Mouse (Mus musculus): ENCODE measurements around the gene Apba3. TPM values are rescaled to one million over a fixed set of nuclear protein-coding genes. Genes with fewer than 3 reads are reported as not detected.

Apba3 gene
- polyA plus RNA-seq, 1 experiment = 48.3 TPM

DNA sequence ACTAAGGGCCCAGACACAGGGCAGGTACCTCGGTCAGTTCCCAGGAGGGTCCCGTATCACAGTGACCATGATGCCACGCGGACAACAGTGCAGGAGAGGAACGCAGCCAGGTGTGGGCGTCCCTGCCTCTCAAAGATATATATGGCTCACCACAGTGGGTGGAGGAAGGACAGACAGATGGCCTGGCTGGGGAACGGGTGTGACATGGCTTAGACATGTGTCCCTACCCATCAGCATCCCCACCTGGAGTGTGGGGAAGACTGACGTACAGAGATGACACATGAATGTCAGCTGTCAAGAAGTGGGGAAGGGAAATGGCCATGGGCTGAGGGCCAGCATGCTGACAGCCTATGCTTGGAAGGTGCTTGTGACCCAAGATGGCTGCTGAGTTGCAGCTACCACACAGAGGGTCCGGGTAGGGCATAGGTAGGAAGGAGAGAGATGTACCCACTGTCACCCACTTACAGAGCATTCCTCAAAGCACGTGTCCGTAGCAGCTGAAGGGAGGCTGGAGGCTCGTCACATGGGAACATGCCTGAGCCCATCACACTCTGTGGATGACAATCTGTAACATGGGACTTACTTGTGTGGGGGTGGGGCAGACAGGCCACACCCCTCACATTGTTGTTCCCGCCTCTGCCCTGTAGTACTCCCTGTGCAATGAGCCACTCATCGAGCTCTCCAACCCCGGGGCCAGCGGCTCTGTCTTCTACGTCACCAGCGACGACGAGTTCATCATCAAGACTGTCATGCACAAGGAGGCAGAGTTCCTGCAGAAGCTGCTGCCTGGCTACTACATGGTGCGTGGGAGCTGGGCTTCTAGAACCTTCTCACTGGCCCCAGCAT lies 40.3 kb downstream of the Apba3 start:
- DNase-seq (ENCODE audit: low spot score) = no peak

- DNase-seq (ENCODE audit: low spot score) = no peak
These were observed 42.8 kb downstream of the Apba3 start for GRCm38 (mm10) chr10:81309571-81309970.

DNA sequence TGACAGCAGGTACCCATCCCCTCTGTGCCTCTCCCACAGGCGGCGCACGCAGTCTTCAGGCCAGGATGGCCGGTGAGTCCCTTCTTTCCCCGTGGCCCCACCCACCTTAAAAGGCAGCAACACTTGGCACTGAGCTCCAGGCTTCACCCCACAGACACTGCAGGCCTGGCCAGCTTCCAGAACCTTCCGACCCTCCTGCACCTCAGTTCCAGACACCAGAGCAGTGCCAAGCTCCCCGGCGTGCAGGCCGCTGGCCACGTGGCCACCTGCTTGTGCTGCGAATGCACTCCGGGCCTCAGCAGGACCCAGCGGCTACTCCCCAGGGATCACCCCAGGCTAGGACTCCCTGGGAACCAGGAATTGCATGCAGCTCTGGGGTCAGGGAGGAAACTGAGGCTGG lies 46.8 kb downstream of the Apba3 start:
- DNase-seq (ENCODE audit: low spot score) = no peak

GRCm38 (mm10) chr10:81314201-81314600 lies 47.4 kb downstream of the Apba3 start:
- DNase-seq (ENCODE audit: low spot score) = no peak

GRCm38 (mm10) chr10:81315587-81315986 lies 48.8 kb downstream of the Apba3 start:
- no peak for DNase-seq (ENCODE audit: low spot score)

DNA sequence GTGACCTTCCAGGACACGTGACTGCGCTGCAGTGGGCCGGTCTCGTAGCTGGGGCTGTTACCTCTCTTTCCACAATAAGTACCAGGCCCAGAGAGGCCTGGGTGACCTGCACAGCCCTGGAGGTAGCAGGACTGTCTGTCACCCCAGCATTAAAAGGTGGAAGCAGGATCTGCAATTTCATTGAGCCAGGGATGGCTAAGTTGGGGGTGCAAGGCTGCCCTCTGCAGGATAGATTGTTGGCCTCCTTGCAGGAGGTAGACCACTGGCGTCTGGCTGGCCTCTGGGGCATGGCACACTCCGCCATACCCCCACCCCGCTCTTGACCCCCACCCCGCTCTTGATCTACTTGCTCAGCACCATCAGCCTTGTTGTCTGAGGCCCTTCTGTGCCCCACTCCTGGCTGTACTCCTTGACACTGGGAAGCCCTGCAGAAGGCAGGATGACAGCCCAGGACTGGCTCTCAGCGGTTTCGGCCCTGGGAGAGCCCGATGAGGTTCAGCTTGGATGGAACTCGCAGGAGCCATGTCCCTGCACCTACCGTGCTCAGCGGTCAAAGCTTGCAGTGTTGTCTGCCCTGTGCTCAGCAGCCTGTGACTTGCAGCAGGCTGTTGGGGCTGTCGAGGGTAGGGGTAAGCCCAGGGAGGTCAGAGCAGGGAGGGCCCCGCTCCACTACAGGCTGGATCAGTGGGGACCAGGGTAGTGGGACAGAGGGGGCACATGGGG lies 49.7 kb downstream of the Apba3 start:
- DNase-seq (ENCODE audit: low spot score) = no peak

DNA sequence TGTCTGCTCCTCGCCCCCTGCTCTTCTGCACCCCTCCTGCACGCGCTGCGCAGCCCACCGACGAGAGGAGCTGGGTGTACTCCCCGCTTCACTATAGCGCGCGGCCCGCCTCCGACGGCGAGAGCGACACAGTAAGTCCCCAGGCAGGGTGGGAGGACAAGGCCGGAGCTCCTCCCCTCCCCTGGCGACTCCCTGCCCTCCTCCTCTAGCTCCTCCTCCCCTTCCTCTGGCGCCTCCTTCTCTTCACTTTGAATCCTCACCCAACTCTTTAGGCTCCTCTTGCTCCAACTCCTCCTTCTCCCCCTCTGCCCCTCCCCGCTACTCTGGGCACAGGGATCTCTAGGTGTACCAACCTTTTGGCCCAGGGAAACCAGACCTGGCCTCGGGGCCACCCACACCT lies 50.5 kb downstream of the Apba3 start:
- no peak for DNase-seq (ENCODE audit: low spot score)

- DNase-seq (ENCODE audit: low spot score) = no peak
These were observed 52.0 kb downstream of the Apba3 start for GRCm38 (mm10) chr10:81318589-81319329.

DNA sequence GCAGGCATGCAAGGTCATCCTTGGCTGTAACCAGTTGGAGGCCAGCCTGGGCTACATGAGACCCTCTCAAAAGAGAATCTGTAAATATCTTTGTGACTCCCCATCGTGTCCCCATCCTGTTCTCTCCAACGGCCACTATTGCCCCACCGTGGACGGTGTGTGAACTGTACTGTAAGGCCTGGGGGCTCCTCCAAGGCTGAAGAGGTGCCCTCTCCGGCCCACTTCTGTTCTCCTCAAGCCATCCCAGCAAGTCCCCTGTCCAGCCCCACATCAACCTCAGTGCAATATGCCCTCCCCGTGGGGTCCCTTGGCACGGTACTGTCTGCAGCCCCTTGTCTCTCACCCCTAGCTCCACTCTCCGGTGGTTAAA lies 52.6 kb downstream of the Apba3 start:
- DNase-seq (ENCODE audit: low spot score) = no peak

GRCm38 (mm10) chr10:81319741-81320549 lies 53.2 kb downstream of the Apba3 start:
- no peak for DNase-seq (ENCODE audit: low spot score)

- DNase-seq (ENCODE audit: low spot score) = peak; percentile 89
These were observed 54.0 kb downstream of the Apba3 start, which contains the start of gene Cactin for GRCm38 (mm10) chr10:81320550-81321347. TSS of gene Cactin (plus strand) at chr10:81321103.

DNA sequence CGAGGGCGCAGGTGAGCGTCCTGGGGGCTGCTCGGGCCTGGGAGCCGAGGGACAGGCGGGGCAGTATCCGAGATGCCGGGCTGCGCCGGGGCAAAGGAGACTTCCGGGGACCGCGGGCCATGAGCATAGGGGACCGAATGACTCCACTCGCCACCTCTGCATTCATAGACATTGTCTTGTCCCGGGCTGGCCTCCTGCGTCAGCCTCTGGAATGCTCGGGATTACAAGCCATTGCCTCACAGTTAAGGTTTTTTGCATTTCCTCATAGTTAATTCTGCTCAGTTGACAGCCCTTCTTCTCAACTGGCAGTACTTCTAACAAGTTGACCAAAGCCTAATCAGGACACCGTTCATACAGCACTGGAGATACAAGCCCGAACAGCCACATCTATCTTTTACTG lies 54.7 kb downstream of the Apba3 start:
- DNase-seq (ENCODE audit: low spot score) = no peak

DNA sequence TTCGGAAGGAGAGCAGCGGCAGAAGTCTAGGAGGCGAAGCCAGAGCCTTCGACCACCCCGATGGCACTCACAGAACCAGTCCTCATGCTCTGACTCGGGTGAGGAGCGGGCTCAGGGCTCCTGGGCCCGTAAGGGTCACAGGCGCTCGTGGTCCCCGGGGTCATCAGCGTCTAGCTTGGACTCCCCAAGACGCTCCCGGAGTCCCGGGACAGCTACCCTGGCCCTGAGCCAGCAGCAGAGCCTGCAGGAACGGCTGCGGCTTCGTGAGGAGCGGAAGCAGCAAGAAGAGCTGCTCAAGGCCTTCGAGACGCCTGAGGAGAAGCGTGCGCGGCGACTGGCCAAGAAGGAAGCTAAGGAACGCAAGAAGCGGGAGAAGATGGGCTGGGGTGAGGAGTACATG lies 55.7 kb downstream of the Apba3 start:
- DNase-seq (ENCODE audit: low spot score) = no peak

Other genes starting within 250 kb of the Apba3 start
- gene Diras1, start 241.3 kb upstream of the Apba3 start, polyA plus RNA-seq (2012; rRNA removed) = 0.12 and 0.17 TPM in 2 replicates
- 25.3 and 29.3 TPM in 2 replicates for gene Slc39a3, start 229.5 kb upstream of the Apba3 start, polyA plus RNA-seq (2012; rRNA removed)
- 90.0 and 93.9 TPM in 2 replicates for gene Sgta, start 206.8 kb upstream of the Apba3 start, polyA plus RNA-seq (2012; rRNA removed)
- 21.7 and 22.7 TPM in 2 replicates for gene Thop1, start 196.9 kb upstream of the Apba3 start, polyA plus RNA-seq (2012; rRNA removed)
- 1.1 and 1.2 TPM in 2 replicates for gene Creb3l3, start 168.1 kb upstream of the Apba3 start, polyA plus RNA-seq (2012; rRNA removed)
- 119 TPM in 2 replicates for gene Map2k2, start 161.0 kb upstream of the Apba3 start, polyA plus RNA-seq (2012; rRNA removed)
- gene Zbtb7a, start 131.7 kb upstream of the Apba3 start, polyA plus RNA-seq (2012; rRNA removed) = 30.0 and 39.0 TPM in 2 replicates
- gene Pias4, start 99.0 kb upstream of the Apba3 start, polyA plus RNA-seq (2012; rRNA removed) = 12.5 and 17.9 TPM in 2 replicates
- gene Eef2, start 90.3 kb upstream of the Apba3 start, polyA plus RNA-seq (2012; rRNA removed) = 1,109 and 1,486 TPM in 2 replicates
- gene Dapk3, start 84.0 kb upstream of the Apba3 start, polyA plus RNA-seq (2012; rRNA removed) = 58.2 and 61.1 TPM in 2 replicates
- gene 4930442H23Rik, start 83.1 kb upstream of the Apba3 start, polyA plus RNA-seq (2012; rRNA removed) = not detected in 2 replicates
- not detected in 2 replicates for gene Nmrk2, start 64.9 kb upstream of the Apba3 start, polyA plus RNA-seq (2012; rRNA removed)
- gene Atcay, start 36.1 kb upstream of the Apba3 start, polyA plus RNA-seq (2012; rRNA removed) = 0.10 and 0.13 TPM in 2 replicates
- 29.3 and 34.4 TPM in 2 replicates for gene Zfr2, start 33.8 kb upstream of the Apba3 start, polyA plus RNA-seq (2012; rRNA removed)
- gene Matk, start 14.0 kb upstream of the Apba3 start, polyA plus RNA-seq (2012; rRNA removed) = 2.2 and 2.6 TPM in 2 replicates
- 95.9 and 103 TPM in 2 replicates for gene Mrpl54, start within 50 bp of the Apba3 start, polyA plus RNA-seq (2012; rRNA removed)
- 23.7 and 25.1 TPM in 2 replicates for gene Tjp3, start 24.6 kb downstream of the Apba3 start, polyA plus RNA-seq (2012; rRNA removed)
- 38.6 and 48.9 TPM in 2 replicates for gene Pip5k1c, start 26.0 kb downstream of the Apba3 start, polyA plus RNA-seq (2012; rRNA removed)
- gene Cactin, start 54.1 kb downstream of the Apba3 start, polyA plus RNA-seq (2012; rRNA removed) = 27.7 and 29.5 TPM in 2 replicates
- gene Tbxa2r, start 61.8 kb downstream of the Apba3 start, polyA plus RNA-seq (2012; rRNA removed) = 9.3 and 11.6 TPM in 2 replicates
- gene Gipc3, start 76.3 kb downstream of the Apba3 start, polyA plus RNA-seq (2012; rRNA removed) = 3.2 and 6.5 TPM in 2 replicates
- gene Hmg20b, start 83.5 kb downstream of the Apba3 start, polyA plus RNA-seq (2012; rRNA removed) = 82.9 and 91.7 TPM in 2 replicates
- gene Mfsd12, start 90.5 kb downstream of the Apba3 start, polyA plus RNA-seq (2012; rRNA removed) = 12.1 and 12.4 TPM in 2 replicates
- gene 4930404N11Rik, start 98.9 kb downstream of the Apba3 start, polyA plus RNA-seq (2012; rRNA removed) = 1.9 and 2.1 TPM in 2 replicates
- 34.1 and 34.4 TPM in 2 replicates for gene Fzr1, start 111.6 kb downstream of the Apba3 start, polyA plus RNA-seq (2012; rRNA removed)
- gene Dohh, start 117.5 kb downstream of the Apba3 start, polyA plus RNA-seq (2012; rRNA removed) = 42.9 and 47.4 TPM in 2 replicates
- gene Gm48551, start 117.5 kb downstream of the Apba3 start, polyA plus RNA-seq (2012; rRNA removed) = 3.6 and 3.8 TPM in 2 replicates
- gene Gm48552, start 122.0 kb downstream of the Apba3 start, polyA plus RNA-seq (2012; rRNA removed) = 2.7 and 3.6 TPM in 2 replicates
- 5.0 and 6.9 TPM in 2 replicates for gene Smim24, start 126.1 kb downstream of the Apba3 start, polyA plus RNA-seq (2012; rRNA removed)
- gene Nfic, start 188.7 kb downstream of the Apba3 start, polyA plus RNA-seq (2012; rRNA removed) = 28.4 and 67.0 TPM in 2 replicates
- gene Celf5, start 215.7 kb downstream of the Apba3 start, polyA plus RNA-seq (2012; rRNA removed) = 0.44 and 0.49 TPM in 2 replicates
- 79.9 and 89.6 TPM in 2 replicates for gene Ncln, start 229.4 kb downstream of the Apba3 start, polyA plus RNA-seq (2012; rRNA removed)
- gene S1pr4, start 233.2 kb downstream of the Apba3 start, polyA plus RNA-seq (2012; rRNA removed) = 2.2 and 2.3 TPM in 2 replicates